Mouse (Mus musculus) limb, embryonic 10.5 days (tissue): ENCODE measurements around the gene Mrps6. TPM values are rescaled to one million over a fixed set of nuclear protein-coding genes. Genes with fewer than 3 reads are reported as not detected.
A peak's percentile ranks its signal among the peaks of the same experiment; 100 is the strongest.

ENCODE experiments used
- DNase-seq: peaks from one replicate; pipeline ENCODE4 v3.0.0-alpha.2; 2017; ENCODE audit warnings: low spot score
- H3K27ac ChIP-seq: fragments of 300-500 bp; sonication (generic); 2 replicates; pipeline ENCODE4 v1.5.1; 2016; ENCODE audit warnings: mild to moderate bottlenecking
- H3K27me3 ChIP-seq: fragments of 300-500 bp; sonication (generic); 2 replicates; pipeline ENCODE4 v1.6.1; 2016; ENCODE audit warnings: low read depth, mild to moderate bottlenecking; ENCODE audit not compliant: poor library complexity, severe bottlenecking
- H3K36me3 ChIP-seq: fragments of 300-500 bp; sonication (generic); 2 replicates; pipeline ENCODE4 v1.6.1; 2016; ENCODE audit warnings: mild to moderate bottlenecking, moderate library complexity
- H3K4me1 ChIP-seq: fragments of 300-500 bp; sonication (generic); 2 replicates; pipeline ENCODE4 v1.6.1; 2016
- H3K4me3 ChIP-seq: fragments of 300-500 bp; sonication (generic); 2 replicates; pipeline ENCODE4 v1.5.1; 2016; ENCODE audit warnings: mild to moderate bottlenecking, moderate library complexity
- H3K9me3 ChIP-seq: fragments of 300-500 bp; sonication (generic); replicated peaks from 2 replicates; pipeline ENCODE4 v1.6.1; 2016; ENCODE audit warnings: mild to moderate bottlenecking
- WGBS: fragments of 180-500 bp; shearing (Covaris S2); methylation state at CpG from one replicate; pipeline ENCODE4 v1.1.7; 2016; 5-methylcytosine and 5-hydroxymethylcytosine counted together
- polyA plus RNA-seq: library from polyadenylated mRNA; unstranded; fragments of >200 nt; fragmentation: Nextera tagmentation; extraction: Ambion mirVana; gene quantifications from 2 replicates; pipeline ENCODE4 v1.2.1, GENCODE M21; 2016

The Mrps6 gene
- polyA plus RNA-seq, 1 experiment from 2014 or later: 92.2 TPM

GRCm38 (mm10) chr16:92039966-92040365, 18.1 kb upstream of the Mrps6 start:
- 97% methylated on average over 11 of the region's 11 CpGs for WGBS
- Histone ChIP-seq H3K27ac (no peak overlapping the region), H3K36me3 (no peaks in the 10 kb centered on the region), H3K9me3 (no peaks in the 10 kb centered on the region), H3K27me3 (no peaks in the 10 kb centered on the region), H3K4me1 (peaks cover 2% of the 10 kb centered on the region; the same call in 1 of the 2 replicates), H3K4me3 (no peak overlapping the region)
- no peak for DNase-seq

DNA sequence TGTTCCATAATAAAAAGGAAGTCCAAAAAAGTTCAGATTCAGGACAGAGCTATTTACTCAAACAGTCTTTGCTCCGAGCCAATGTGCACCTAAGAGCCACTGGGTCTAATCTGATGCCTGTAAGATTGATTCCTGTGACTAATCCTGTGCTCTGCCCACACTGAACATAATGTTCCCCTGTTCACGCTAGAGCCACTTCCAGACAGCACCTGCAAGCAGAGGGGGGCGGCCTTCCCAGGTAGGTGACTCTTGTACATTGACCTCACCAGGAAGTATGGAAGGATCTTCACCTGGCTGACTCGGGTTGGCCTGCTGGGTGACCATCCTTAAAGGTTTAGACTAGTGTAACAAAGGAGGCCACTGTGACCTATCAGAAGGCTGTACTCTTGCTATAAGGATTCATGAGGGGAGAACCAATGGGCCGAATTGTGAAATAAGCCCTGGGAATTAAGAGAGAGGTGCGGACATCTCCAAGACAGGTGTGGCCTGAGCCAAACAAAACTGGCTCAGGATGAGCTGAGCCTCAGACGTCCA, 6.2 kb upstream of the Mrps6 start:
- H3K4me1 ChIP-seq: no peaks in the 10 kb centered on the region
- 0 out of 2 replicates have a peak, but pooled peaks cover 4% of the 10 kb centered on the region for H3K36me3 ChIP-seq
- DNase-seq: no peak
- 87% methylated on average over 7 of the region's 7 CpGs for WGBS
- H3K9me3 ChIP-seq: peaks cover 9% of the 10 kb centered on the region; the same call in 1 of the 2 replicates
- no peak overlapping the region for H3K4me3 ChIP-seq
- H3K27me3 ChIP-seq: no peaks in the 10 kb centered on the region
- no peak overlapping the region for H3K27ac ChIP-seq

DNA sequence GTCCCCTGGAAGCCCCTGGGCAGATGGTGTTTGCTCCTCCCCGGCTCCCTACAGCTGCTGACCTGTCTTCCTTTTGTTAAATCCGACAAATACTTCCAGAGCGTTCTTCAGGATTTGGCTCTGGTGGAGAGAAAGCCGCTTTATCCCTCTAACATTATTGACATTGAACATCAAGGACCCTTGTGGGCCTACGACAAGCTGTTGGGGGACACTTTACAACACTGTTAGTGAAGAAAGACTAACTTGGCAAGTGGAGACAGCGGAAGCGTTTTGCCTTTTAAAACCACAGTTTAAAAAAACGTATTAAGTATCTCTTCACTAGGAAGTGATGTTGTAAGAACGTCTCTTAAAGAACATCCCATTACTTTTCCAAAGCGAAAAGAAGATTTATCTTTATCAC, 5.5 kb upstream of the Mrps6 start:
- 85% methylated on average over 10 of the region's 10 CpGs for WGBS
- Histone ChIP-seq H3K36me3 (0 out of 2 replicates have a peak, but pooled peaks cover 4% of the 10 kb centered on the region), H3K4me3 (no peak overlapping the region), H3K27ac (no peak overlapping the region), H3K9me3 (peaks cover 9% of the 10 kb centered on the region; the same call in 1 of the 2 replicates), H3K27me3 (no peaks in the 10 kb centered on the region), H3K4me1 (peaks cover 4% of the 10 kb centered on the region; the same call in 1 of the 2 replicates)
- no peak for DNase-seq

DNA sequence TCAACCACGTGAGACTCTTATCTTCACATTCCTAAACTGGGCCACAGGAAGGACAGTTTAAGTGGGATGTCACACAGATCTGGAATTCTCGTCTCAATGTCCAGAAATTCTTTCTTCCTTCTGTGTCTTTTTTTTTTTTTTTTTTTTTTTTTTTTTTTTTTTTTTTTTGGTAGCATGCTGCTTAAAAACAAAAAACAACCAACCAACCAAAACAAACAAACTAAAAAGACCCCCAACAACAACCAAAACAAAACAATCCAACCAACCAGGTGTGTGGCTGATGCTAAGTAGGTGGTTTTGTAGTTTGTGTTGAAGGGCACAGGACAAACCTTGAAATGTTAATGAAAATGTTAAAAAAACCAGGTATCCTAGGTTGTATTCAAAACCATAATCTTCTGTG, 1.4 kb upstream of the Mrps6 start:
- Histone ChIP-seq H3K27me3 (no peaks in the 10 kb centered on the region), H3K4me3 (no peak overlapping the region), H3K27ac (no peak overlapping the region), H3K4me1 (peaks cover 22% of the 10 kb centered on the region), H3K36me3 (peaks cover 15% of the 10 kb centered on the region), H3K9me3 (peaks cover 9% of the 10 kb centered on the region; the same call in 1 of the 2 replicates)
- 65% methylated on average over 2 of the region's 2 CpGs for WGBS
- DNase-seq: no peak

- H3K9me3 ChIP-seq: peaks cover 9% of the 10 kb centered on the region; the same call in 1 of the 2 replicates
Measured at GRCm38 (mm10) chr16:92057456-92057851, 616 bp upstream of the Mrps6 start.

DNA sequence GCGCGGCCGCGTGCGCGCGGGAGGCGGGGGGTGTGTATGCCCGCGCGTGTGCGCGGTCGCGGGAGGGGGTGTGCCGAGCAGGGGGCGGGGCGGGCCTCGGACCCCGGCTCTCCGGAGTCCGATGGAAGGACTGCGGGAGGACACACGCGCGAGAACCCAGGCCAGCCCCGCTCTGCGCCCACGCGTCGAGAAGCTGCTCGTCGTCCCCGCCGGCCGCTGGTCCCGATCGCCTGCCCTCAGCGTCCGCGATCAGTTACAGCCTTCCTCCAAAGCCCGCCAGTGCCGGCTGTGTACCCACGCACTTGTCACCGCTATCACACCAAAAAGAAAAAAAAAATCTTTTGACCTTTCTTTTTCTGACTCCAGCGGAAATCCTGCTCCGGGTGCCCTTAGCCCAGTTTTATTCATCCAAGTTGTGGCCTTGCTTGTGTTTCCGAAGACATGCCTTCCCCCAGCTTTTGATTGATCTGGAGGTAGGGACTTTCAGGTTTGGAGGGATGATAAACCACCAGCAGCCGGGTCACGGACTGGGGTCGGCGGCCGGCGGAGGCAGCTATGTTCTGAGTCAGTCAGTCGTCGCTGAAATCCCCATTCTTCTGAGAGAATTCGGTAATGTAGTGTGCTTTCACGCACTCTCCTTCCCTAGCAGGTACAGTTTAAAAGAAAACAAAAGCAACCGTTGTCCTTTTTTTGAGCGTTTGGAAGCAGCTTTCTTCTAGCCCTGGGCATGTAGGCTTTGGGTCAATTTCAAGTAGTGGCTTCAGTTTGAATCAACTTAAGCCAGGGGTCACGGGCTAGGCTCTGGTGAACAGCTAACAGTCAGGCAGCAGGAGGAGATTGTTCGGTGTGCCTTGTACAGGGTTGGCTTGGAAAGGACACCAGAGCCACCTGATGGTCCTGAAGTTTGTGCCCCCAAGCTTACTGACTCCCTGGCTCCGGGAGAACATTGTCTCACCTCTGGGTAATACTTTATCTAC, 862 bp downstream of the Mrps6 start:
- Histone ChIP-seq H3K4me1 (peaks cover 22% of the 10 kb centered on the region), H3K9me3 (peaks cover 5% of the 10 kb centered on the region; the same call in 1 of the 2 replicates), H3K27ac (peak overlapping the region; percentile 94), H3K27me3 (no peaks in the 10 kb centered on the region), H3K36me3 (peaks cover 33% of the 10 kb centered on the region), H3K4me3 (peak overlapping the region; percentile 96)
- WGBS: 3% methylated on average over 57 of the region's 63 CpGs
- DNase-seq: peak; percentile 42

More at GRCm38 (mm10) chr16:92057456-92057851, 616 bp upstream of the Mrps6 start:
- H3K4me1 ChIP-seq: peaks cover 22% of the 10 kb centered on the region
- peaks cover 22% of the 10 kb centered on the region for H3K36me3 ChIP-seq
- WGBS: 7% methylated on average over 11 of the region's 11 CpGs
- no peak for DNase-seq
- H3K27me3 ChIP-seq: no peaks in the 10 kb centered on the region
- peak overlapping the region; percentile 96 for H3K4me3 ChIP-seq
- H3K27ac ChIP-seq: peak overlapping the region; percentile 94

- Histone ChIP-seq H3K4me3 (no peak overlapping the region), H3K4me1 (peaks cover 22% of the 10 kb centered on the region), H3K9me3 (no peaks in the 10 kb centered on the region), H3K36me3 (peaks cover 35% of the 10 kb centered on the region), H3K27me3 (no peaks in the 10 kb centered on the region), H3K27ac (no peak overlapping the region)
- DNase-seq: no peak
- 89% methylated on average over 3 of the region's 3 CpGs for WGBS
Measured at GRCm38 (mm10) chr16:92060213-92060612, 2.1 kb downstream of the Mrps6 start.

- Histone ChIP-seq H3K9me3 (no peaks in the 10 kb centered on the region), H3K36me3 (peaks cover 46% of the 10 kb centered on the region), H3K27me3 (no peaks in the 10 kb centered on the region), H3K27ac (no peak overlapping the region), H3K4me1 (peaks cover 22% of the 10 kb centered on the region), H3K4me3 (no peak overlapping the region)
- no peak for DNase-seq
- WGBS: 98% methylated on average over 7 of the region's 7 CpGs
Measured at GRCm38 (mm10) chr16:92061586-92061985, 3.5 kb downstream of the Mrps6 start.

GRCm38 (mm10) chr16:92062832-92063231, 4.8 kb downstream of the Mrps6 start:
- Histone ChIP-seq H3K27ac (no peak overlapping the region), H3K36me3 (peaks cover 58% of the 10 kb centered on the region), H3K9me3 (no peaks in the 10 kb centered on the region), H3K4me3 (no peak overlapping the region), H3K27me3 (no peaks in the 10 kb centered on the region), H3K4me1 (peaks cover 15% of the 10 kb centered on the region)
- WGBS: 98% methylated on average over 1 of the region's 1 CpGs
- no peak for DNase-seq

DNA sequence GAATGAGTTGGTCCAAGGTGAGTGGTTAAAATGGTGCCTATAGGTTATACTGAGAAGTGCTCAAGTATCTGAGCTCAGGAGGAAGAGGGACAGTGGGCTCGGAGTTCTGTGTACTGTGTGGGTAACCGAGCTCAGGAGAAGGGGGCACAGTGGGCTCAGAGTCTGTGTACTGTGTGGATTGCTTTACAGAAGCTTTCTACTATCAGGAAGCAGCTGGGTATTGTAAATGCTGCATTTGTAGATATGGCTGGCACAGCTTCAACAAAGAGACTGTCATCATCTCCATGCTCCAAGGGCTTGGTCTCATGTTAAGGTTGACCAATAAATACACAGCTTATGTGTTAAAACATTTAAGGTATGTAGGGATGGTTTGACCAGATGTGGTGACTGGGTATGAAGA, 6.7 kb downstream of the Mrps6 start:
- Histone ChIP-seq H3K4me3 (no peak overlapping the region), H3K27ac (no peak overlapping the region), H3K9me3 (no peaks in the 10 kb centered on the region), H3K36me3 (peaks cover 74% of the 10 kb centered on the region), H3K27me3 (no peaks in the 10 kb centered on the region), H3K4me1 (0 out of 2 replicates have a peak, but pooled peaks cover 3% of the 10 kb centered on the region)
- WGBS: 88% methylated on average over 2 of the region's 2 CpGs
- DNase-seq: no peak

- WGBS: 93% methylated on average over 8 of the region's 8 CpGs
- DNase-seq: no peak
- no peak overlapping the region for H3K27ac ChIP-seq
- H3K4me3 ChIP-seq: no peak overlapping the region
- no peaks in the 10 kb centered on the region for H3K27me3 ChIP-seq
- H3K9me3 ChIP-seq: no peaks in the 10 kb centered on the region
- H3K36me3 ChIP-seq: peaks cover 63% of the 10 kb centered on the region
- H3K4me1 ChIP-seq: no peaks in the 10 kb centered on the region
Measured at GRCm38 (mm10) chr16:92070338-92070737, 12.3 kb downstream of the Mrps6 start.

GRCm38 (mm10) chr16:92076797-92077196, 18.7 kb downstream of the Mrps6 start:
- Histone ChIP-seq H3K27ac (no peak overlapping the region), H3K36me3 (peaks cover 48% of the 10 kb centered on the region)

More at GRCm38 (mm10) chr16:92076797-92077196, 18.7 kb downstream of the Mrps6 start:
- Histone ChIP-seq H3K4me3 (no peak overlapping the region), H3K9me3 (no peaks in the 10 kb centered on the region), H3K4me1 (no peaks in the 10 kb centered on the region), H3K27me3 (no peaks in the 10 kb centered on the region)
- DNase-seq: no peak
- WGBS: 97% methylated on average over 8 of the region's 8 CpGs
